Mouse (Mus musculus) lung, adult 18-20 months (tissue): ENCODE measurements around the gene Atp13a1.

Experiments used
- DNase-seq, 2 experiments: peaks; one replicate each; pipeline ENCODE4 v3.0.0; 2022; ENCODE audit warnings: mixed read lengths in 2 of 2

Atp13a1 gene

GRCm38 (mm10) chr8:69801796-69802195 is 10.8 kb downstream of the Atp13a1 start:
- peak in 1 of 2 experiments; percentile 1 for DNase-seq

- peak in 1 of 2 experiments; percentile 0 for DNase-seq
These were observed 11.3 kb downstream of the Atp13a1 start for GRCm38 (mm10) chr8:69802216-69802615.

GRCm38 (mm10) chr8:69803366-69803765 is 12.4 kb downstream of the Atp13a1 start:
- peak in 1 of 2 experiments; percentile 2 for DNase-seq

- DNase-seq, result no peak
These were observed 13.6 kb downstream of the Atp13a1 start for GRCm38 (mm10) chr8:69804537-69804936.

GRCm38 (mm10) chr8:69805086-69805485 is 14.1 kb downstream of the Atp13a1 start:
- no peak for DNase-seq

GRCm38 (mm10) chr8:69805491-69805890 is 14.5 kb downstream of the Atp13a1 start:
- no peak for DNase-seq

- DNase-seq, result no peak
These were observed 16.3 kb downstream of the Atp13a1 start for GRCm38 (mm10) chr8:69807236-69807635.

GRCm38 (mm10) chr8:69808094-69808863 is 17.3 kb downstream of the Atp13a1 start, which contains the start of gene Gmip:
Gene Gmip, plus strand, starts transcription at chr8:69808679.
- DNase-seq, result peak; percentile 86 to 87

- DNase-seq, result peak; percentile 43 to 44
These were observed 18.0 kb downstream of the Atp13a1 start for GRCm38 (mm10) chr8:69808864-69809403.

GRCm38 (mm10) chr8:69809820-69810219 is 18.9 kb downstream of the Atp13a1 start:
- DNase-seq, result no peak

GRCm38 (mm10) chr8:69814881-69815280 is 23.9 kb downstream of the Atp13a1 start:
- DNase-seq, result no peak

GRCm38 (mm10) chr8:69815396-69815795 is 24.4 kb downstream of the Atp13a1 start:
- DNase-seq, result no peak

- DNase-seq, result no peak
These were observed 29.5 kb downstream of the Atp13a1 start for GRCm38 (mm10) chr8:69820466-69820865.

- DNase-seq, result peak in 1 of 2 experiments; percentile 19
These were observed 31.0 kb downstream of the Atp13a1 start for GRCm38 (mm10) chr8:69821971-69822385.

GRCm38 (mm10) chr8:69822386-69823191 is 31.6 kb downstream of the Atp13a1 start, which contains the start of gene Lpar2:
Gene Lpar2, plus strand, starts transcription at chr8:69822429.
- peak; percentile 78 to 80 for DNase-seq

GRCm38 (mm10) chr8:69826371-69826770 is 35.4 kb downstream of the Atp13a1 start:
- no peak for DNase-seq

GRCm38 (mm10) chr8:69832298-69832853 is 41.4 kb downstream of the Atp13a1 start, which contains the start of gene Pbx4:
Gene Pbx4, plus strand, starts transcription at chr8:69832491.
- peak; percentile 80 to 84 for DNase-seq

- DNase-seq, result no peak
These were observed 46.2 kb downstream of the Atp13a1 start for GRCm38 (mm10) chr8:69837057-69837682.

GRCm38 (mm10) chr8:69847167-69848065 is 56.5 kb downstream of the Atp13a1 start:
- DNase-seq, result no peak

- peak; percentile 78 to 81 for DNase-seq
These were observed 58.0 kb downstream of the Atp13a1 start for GRCm38 (mm10) chr8:69848951-69849350.

- DNase-seq, result no peak
These were observed 58.9 kb downstream of the Atp13a1 start for GRCm38 (mm10) chr8:69849899-69850298.
